8 mouse cellular contexts compared by ENCODE assay signal in genomic region chr19:8941515-8942217, GRCm38 (mm10). TPM values are rescaled to one million over a fixed set of nuclear protein-coding genes. Genes with fewer than 3 reads are reported as not detected.
A peak's percentile ranks its signal among the peaks of the same experiment; 100 is the strongest.
DNase-seq lines count a peak whose midpoint lies in the region; ATAC-seq lines count a peak whose summit lies in the region.

TSS of gene Mta2 (plus strand) at chr19:8941875.

- peak; percentile 97 for DNase-seq in adipocyte (ENCODE audit: low spot score)
- peak; percentile 97 for DNase-seq in embryo, embryonic 10 days (ENCODE audit: low spot score)
- DNase-seq in gastrocnemius, postnatal 10 days, result peak; percentile 97
- DNase-seq in induced T-regulatory cell, adult 2 months (ENCODE audit: low read depth), result peak; percentile 98
- peak; percentile 79 to 92 for DNase-seq in left cerebral cortex, adult 9 months (ENCODE audit: low spot score in 2 of 2)
- DNase-seq in right cerebral cortex, postnatal 14 days, result peak; percentile 98
- DNase-seq in urinary bladder, postnatal 36 days (ENCODE audit: low spot score in 2 of 2), result peak; percentile 96

- peak; percentile 79 for ATAC-seq in megakaryocyte progenitor cell, adult 5-6 weeks (replicated peaks; ENCODE audit: poor library complexity)

RNA-seq across cellular contexts. Expression of gene Mta2, which starts in this region (rescaled TPM):
- 10 to 100 TPM; 37.7 to 49.7 TPM for total RNA-seq in gastrocnemius, postnatal 10 days (2021)
- total RNA-seq in megakaryocyte progenitor cell, adult 5-6 weeks (2015), result 57.9 and 63.7 TPM in 2 replicates
- 124 and 138 TPM in 2 replicates for total RNA-seq in megakaryocyte progenitor cell, adult 5-6 weeks (2017)

Comparison
In these comparisons a context has a peak if more than half of its experiments do, and no peak if none do; other contexts are left out.
1. Peak in every context shown above with its lines: DNase-seq and ATAC-seq.